Mouse (Mus musculus) left cerebral cortex, adult 2 months (tissue): ENCODE data around the gene Hoxa6. TPM values are rescaled to one million over a fixed set of nuclear protein-coding genes. Genes with fewer than 3 reads are reported as not detected.

ENCODE experiments used
- DNase-seq, 2 experiments: peaks; one replicate each; pipeline ENCODE4 v3.0.0; 2021 to 2022; ENCODE audit warnings: low spot score in 2 of 2, mixed read lengths in 1 of 2; ENCODE audit errors: extremely low spot score in 1 of 2
- H3K27ac ChIP-seq: fragments of 200-600 bp; 2 replicates; pipeline ENCODE4 v1.8.1; 2022
- H3K4me3 ChIP-seq: fragments of 200-600 bp; 2 replicates; pipeline ENCODE4 v1.8.1; 2022
- CTCF ChIP-seq: fragments of 200-600 bp; IDR thresholded peaks from 2 replicates; pipeline ENCODE4 v1.8.1; 2022; ENCODE audit warnings: antibody characterized with exemption, mild to moderate bottlenecking, moderate library complexity
- intact Hi-C: fragments of 180-260 bp; cut with DNase I; formaldehyde crosslinking; loops from one replicate; pipeline ENCODE4 v1.15.1; 2025
- total RNA-seq, 2 experiments: library from RNA; stranded (reverse); gene quantifications; 2 replicates each; pipeline ENCODE4 v1.2.3; 2021

Hoxa6 gene
- total RNA-seq, 2 experiments from 2014 or later, result not detected

- intact Hi-C loops, result no loop called here
- DNase-seq, result no peak
- Histone ChIP-seq H3K27ac (no peak overlapping the region), H3K4me3 (no peak overlapping the region)
- TF ChIP-seq CTCF, result no peak
These were observed 31.3 kb upstream of the Hoxa6 start for GRCm38 (mm10) chr6:52239625-52240388.

- no peak for DNase-seq
- Histone ChIP-seq H3K27ac (no peak overlapping the region), H3K4me3 (no peak overlapping the region)
- intact Hi-C loops, result no loop called here
- no peak for TF ChIP-seq CTCF
These were observed 30.5 kb upstream of the Hoxa6 start for GRCm38 (mm10) chr6:52238976-52239375.

GRCm38 (mm10) chr6:52238155-52238545, 29.6 kb upstream of the Hoxa6 start:
- TF ChIP-seq CTCF, result no peak
- H3K27ac ChIP-seq, result no peak overlapping the region
- H3K4me3 ChIP-seq, result no peak overlapping the region
- no peak for DNase-seq
- intact Hi-C loops, result no loop called here

- intact Hi-C loops, result no loop called here
- H3K4me3 ChIP-seq, result no peak overlapping the region
- DNase-seq, result no peak
- H3K27ac ChIP-seq, result no peak overlapping the region
- TF ChIP-seq CTCF, result no peak
These were observed 29.0 kb upstream of the Hoxa6 start for GRCm38 (mm10) chr6:52237346-52238154.

GRCm38 (mm10) chr6:52236806-52237205, 28.3 kb upstream of the Hoxa6 start:
- Histone ChIP-seq H3K27ac (no peak overlapping the region), H3K4me3 (no peak overlapping the region)
- TF ChIP-seq CTCF, result no peak
- intact Hi-C loops, result no loop called here
- DNase-seq, result no peak

GRCm38 (mm10) chr6:52235866-52236265, 27.3 kb upstream of the Hoxa6 start:
- DNase-seq, result no peak
- no peak overlapping the region for H3K4me3 ChIP-seq
- H3K27ac ChIP-seq, result no peak overlapping the region
- intact Hi-C loops, result no loop called here
- no peak for TF ChIP-seq CTCF

GRCm38 (mm10) chr6:52235267-52235666, 26.7 kb upstream of the Hoxa6 start:
- H3K27ac ChIP-seq, result no peak overlapping the region
- no peak overlapping the region for H3K4me3 ChIP-seq
- DNase-seq, result no peak
- intact Hi-C loops, result no loop called here
- TF ChIP-seq CTCF, result no peak

GRCm38 (mm10) chr6:52234428-52235140, 26.1 kb upstream of the Hoxa6 start:
- no peak for DNase-seq
- no peak for TF ChIP-seq CTCF
- intact Hi-C loops, result no loop called here

GRCm38 (mm10) chr6:52233546-52234427, 25.3 kb upstream of the Hoxa6 start:
- no peak for TF ChIP-seq CTCF
- no peak overlapping the region for H3K27ac ChIP-seq
- no peak for DNase-seq
- intact Hi-C loops, result no loop called here
- no peak overlapping the region for H3K4me3 ChIP-seq

More at GRCm38 (mm10) chr6:52234428-52235140, 26.1 kb upstream of the Hoxa6 start:
- Histone ChIP-seq H3K4me3 (no peak overlapping the region), H3K27ac (no peak overlapping the region)

- intact Hi-C loops, result no loop called here
- no peak for DNase-seq
- no peak overlapping the region for H3K27ac ChIP-seq
- TF ChIP-seq CTCF, result no peak
- H3K4me3 ChIP-seq, result no peak overlapping the region
These were observed 24.5 kb upstream of the Hoxa6 start for GRCm38 (mm10) chr6:52232984-52233545.

- intact Hi-C loops, result no loop called here
- no peak for DNase-seq
These were observed 24.0 kb upstream of the Hoxa6 start for GRCm38 (mm10) chr6:52232568-52232965.

More at GRCm38 (mm10) chr6:52232568-52232965, 24.0 kb upstream of the Hoxa6 start:
- no peak for TF ChIP-seq CTCF
- no peak overlapping the region for H3K4me3 ChIP-seq
- no peak overlapping the region for H3K27ac ChIP-seq
